Mouse (Mus musculus) embryonic facial prominence, embryonic 15.5 days (tissue): Measurements from ENCODE around the gene Iqsec1. TPM values are rescaled to one million over a fixed set of nuclear protein-coding genes. Genes with fewer than 3 reads are reported as not detected.

Source experiments
- ATAC-seq: fragments of 200-750 bp; cut with Nextera tagmentation; 2 replicates; pipeline ENCODE4 v1.8.0; 2017; ENCODE audit warnings: low read depth, moderate TSS enrichment; ENCODE audit not compliant: insufficient number of reproducible peaks, low FRiP score, low TSS enrichment
- H3K27ac ChIP-seq: fragments of 300-500 bp; sonication (generic); replicated peaks from 2 replicates; pipeline ENCODE4 v1.5.1; 2015; ENCODE audit warnings: mild to moderate bottlenecking, inconsistent platforms
- H3K27me3 ChIP-seq: fragments of 300-500 bp; sonication (generic); 2 replicates; pipeline ENCODE4 v1.6.1; 2015; ENCODE audit warnings: inconsistent platforms
- H3K36me3 ChIP-seq: fragments of 300-500 bp; sonication (generic); 2 replicates; pipeline ENCODE4 v1.6.1; 2015; ENCODE audit warnings: mild to moderate bottlenecking, inconsistent platforms
- H3K4me1 ChIP-seq: fragments of 300-500 bp; sonication (generic); 2 replicates; pipeline ENCODE4 v1.6.1; 2015; ENCODE audit warnings: inconsistent platforms
- H3K4me2 ChIP-seq: fragments of 300-500 bp; sonication (generic); replicated peaks from 2 replicates; pipeline ENCODE4 v1.6.1; 2015; ENCODE audit warnings: mild to moderate bottlenecking, inconsistent platforms
- H3K4me3 ChIP-seq: fragments of 300-500 bp; sonication (generic); replicated peaks from 2 replicates; pipeline ENCODE4 v1.5.1; 2015; ENCODE audit warnings: mild to moderate bottlenecking, inconsistent platforms
- H3K9ac ChIP-seq: fragments of 300-500 bp; sonication (generic); 2 replicates; pipeline ENCODE4 v1.6.1; 2015; ENCODE audit warnings: inconsistent platforms
- H3K9me3 ChIP-seq: fragments of 300-500 bp; sonication (generic); replicated peaks from 2 replicates; pipeline ENCODE4 v1.6.1; 2016; ENCODE audit warnings: inconsistent platforms
- WGBS: fragments of 180-500 bp; shearing (Covaris S2); methylation state at CpG from one replicate; pipeline ENCODE4 v1.1.7; 2015; 5-methylcytosine and 5-hydroxymethylcytosine counted together
- polyA plus RNA-seq: library from polyadenylated mRNA; unstranded; fragments of >200 nt; fragmentation: Nextera tagmentation; extraction: Ambion mirVana; gene quantifications from 2 replicates; pipeline ENCODE4 v1.2.1, GENCODE M21; 2015

The Iqsec1 gene
- polyA plus RNA-seq, 1 experiment from 2014 or later: 11.4 TPM

DNA sequence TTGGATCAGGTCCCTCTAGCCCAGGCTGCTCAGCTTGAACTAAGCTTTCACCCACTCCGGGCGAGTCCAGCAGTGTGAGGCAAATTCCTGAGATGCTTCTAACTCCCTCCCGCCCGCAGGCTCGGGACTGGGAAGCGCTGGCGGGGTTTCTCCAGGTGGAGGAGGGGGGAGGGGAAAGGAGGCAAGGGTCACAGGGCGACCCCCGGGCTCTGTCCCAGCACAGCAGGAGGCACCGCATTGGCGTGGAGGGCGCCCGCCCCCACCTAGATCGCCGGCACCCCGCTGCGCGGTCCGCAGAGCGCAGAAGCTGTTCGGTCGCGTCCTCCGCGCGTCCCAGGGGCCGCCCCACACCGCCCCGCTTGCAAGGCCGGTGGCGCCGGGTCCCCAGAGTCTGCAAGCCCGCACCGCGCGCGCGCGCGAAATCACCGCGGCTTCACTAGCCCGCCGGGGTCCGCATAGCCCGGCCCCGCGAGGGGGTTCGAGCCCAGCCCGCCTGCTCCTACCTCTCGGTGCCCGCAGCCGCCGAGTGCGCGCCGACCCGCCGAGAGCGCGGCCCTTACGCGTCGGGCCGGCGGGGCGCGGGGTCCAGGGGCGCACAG is 252.3 kb downstream of the Iqsec1 start:
- H3K27ac ChIP-seq: 0 out of 2 replicates have a peak overlapping the region, but pooled peaks have one; percentile 17
- H3K27me3 ChIP-seq: no peaks in the 10 kb centered on the region
- WGBS: 1% methylated on average over 68 of the region's 69 CpGs
- peak overlapping the region; percentile 82 for H3K4me3 ChIP-seq
- no peaks in the 10 kb centered on the region for H3K36me3 ChIP-seq
- no peaks in the 10 kb centered on the region for H3K9me3 ChIP-seq
- peak; percentile 63; the same call in 1 of the 2 replicates for ATAC-seq
- peaks cover 19% of the 10 kb centered on the region for H3K4me1 ChIP-seq
- peak overlapping the region; percentile 94 for H3K4me2 ChIP-seq
- H3K9ac ChIP-seq: peak overlapping the region; percentile 59

- Histone ChIP-seq H3K9me3 (no peaks in the 10 kb centered on the region), H3K4me3 (peak overlapping the region; percentile 82), H3K4me1 (peaks cover 19% of the 10 kb centered on the region), H3K36me3 (no peaks in the 10 kb centered on the region), H3K4me2 (peak overlapping the region; percentile 94), H3K27ac (no peak overlapping the region), H3K27me3 (no peaks in the 10 kb centered on the region), H3K9ac (0 out of 2 replicates have a peak overlapping the region, but pooled peaks have one; percentile 59)
- WGBS: 27% methylated on average over 4 of the region's 4 CpGs
- no peak for ATAC-seq
Observed at GRCm38 (mm10) chr6:90735396-90736036, 253.0 kb downstream of the Iqsec1 start.

- Histone ChIP-seq H3K4me3 (no peak overlapping the region), H3K9me3 (no peaks in the 10 kb centered on the region), H3K4me2 (no peak overlapping the region), H3K9ac (no peak overlapping the region), H3K4me1 (peaks cover 19% of the 10 kb centered on the region), H3K27ac (no peak overlapping the region), H3K36me3 (no peaks in the 10 kb centered on the region), H3K27me3 (no peaks in the 10 kb centered on the region)
- no peak for ATAC-seq
Observed at GRCm38 (mm10) chr6:90734806-90735205, 253.7 kb downstream of the Iqsec1 start.

- 24% methylated on average over 4 of the region's 4 CpGs for WGBS
- Histone ChIP-seq H3K27me3 (no peaks in the 10 kb centered on the region), H3K4me1 (peaks cover 25% of the 10 kb centered on the region), H3K27ac (no peak overlapping the region), H3K9ac (no peak overlapping the region), H3K4me2 (no peak overlapping the region), H3K9me3 (no peaks in the 10 kb centered on the region), H3K36me3 (no peaks in the 10 kb centered on the region), H3K4me3 (no peak overlapping the region)
- no peak for ATAC-seq
Observed at GRCm38 (mm10) chr6:90731327-90731726, 257.2 kb downstream of the Iqsec1 start.

DNA sequence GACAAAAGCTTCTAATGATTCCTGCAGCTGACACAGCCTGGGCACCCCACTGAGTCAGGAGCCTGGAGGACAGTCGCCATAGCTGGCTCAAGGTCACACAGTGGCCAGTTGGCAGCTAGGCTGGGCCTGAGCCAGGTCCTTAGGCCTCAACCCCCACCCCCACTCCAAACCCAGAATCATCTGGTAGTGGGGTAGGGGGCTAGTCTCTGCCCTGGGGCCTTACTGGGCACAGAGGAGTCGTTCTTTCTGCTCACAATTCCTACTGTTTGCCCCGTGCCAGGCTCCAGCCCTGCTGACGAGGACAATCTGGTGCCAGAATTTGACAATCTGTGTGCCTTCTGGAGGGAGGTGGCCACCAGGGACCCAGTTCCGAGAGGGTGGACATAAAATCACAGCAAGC is 258.7 kb downstream of the Iqsec1 start:
- Histone ChIP-seq H3K4me3 (no peak overlapping the region), H3K27me3 (no peaks in the 10 kb centered on the region), H3K9ac (no peak overlapping the region), H3K4me2 (no peak overlapping the region), H3K9me3 (no peaks in the 10 kb centered on the region), H3K4me1 (peaks cover 19% of the 10 kb centered on the region), H3K36me3 (no peaks in the 10 kb centered on the region), H3K27ac (no peak overlapping the region)
- no peak for ATAC-seq
- WGBS: 36% methylated on average over 5 of the region's 5 CpGs

- Histone ChIP-seq H3K36me3 (no peaks in the 10 kb centered on the region), H3K9me3 (no peaks in the 10 kb centered on the region), H3K4me2 (no peak overlapping the region), H3K4me1 (peaks cover 19% of the 10 kb centered on the region), H3K27ac (no peak overlapping the region; the same call in 1 of the 2 replicates), H3K27me3 (no peaks in the 10 kb centered on the region), H3K9ac (no peak overlapping the region), H3K4me3 (no peak overlapping the region)
- whole genome bisulfite sequencing: 6% methylated on average over 1 of the region's 1 CpGs
- ATAC-seq: peak; percentile 85
Observed at GRCm38 (mm10) chr6:90728491-90728931, 260.0 kb downstream of the Iqsec1 start.

GRCm38 (mm10) chr6:90727826-90728225 is 260.7 kb downstream of the Iqsec1 start:
- Histone ChIP-seq H3K27ac (no peak overlapping the region; the same call in 1 of the 2 replicates), H3K4me2 (no peak overlapping the region), H3K9me3 (no peaks in the 10 kb centered on the region), H3K36me3 (no peaks in the 10 kb centered on the region), H3K4me1 (peaks cover 19% of the 10 kb centered on the region), H3K4me3 (no peak overlapping the region), H3K27me3 (no peaks in the 10 kb centered on the region), H3K9ac (no peak overlapping the region)
- 55% methylated on average over 3 of the region's 3 CpGs for WGBS
- ATAC-seq: no peak

DNA sequence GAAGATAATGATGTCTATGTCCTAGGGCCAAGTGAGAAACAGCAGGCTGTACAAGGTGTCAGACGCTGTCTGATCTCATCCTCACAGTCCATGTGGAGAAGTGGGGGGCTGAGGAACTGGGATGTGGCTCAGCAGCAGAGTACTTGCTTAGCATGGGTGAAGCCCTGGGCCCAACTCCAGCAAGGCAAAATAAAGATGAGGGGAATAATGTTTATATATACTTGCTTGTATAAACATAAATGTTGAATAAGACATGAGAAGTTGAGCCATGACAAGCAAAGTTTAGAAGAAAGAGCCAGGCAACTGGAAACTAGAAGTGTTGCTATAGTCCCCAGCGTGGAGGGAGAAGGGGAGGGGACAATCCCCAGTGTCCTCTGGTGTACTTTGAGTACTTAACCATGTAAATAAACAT is 261.8 kb downstream of the Iqsec1 start:
- H3K9ac ChIP-seq: no peak overlapping the region
- no peaks in the 10 kb centered on the region for H3K9me3 ChIP-seq
- H3K4me2 ChIP-seq: no peak overlapping the region
- no peaks in the 10 kb centered on the region for H3K36me3 ChIP-seq
- H3K4me1 ChIP-seq: peaks cover 19% of the 10 kb centered on the region
- ATAC-seq: no peak
- no peaks in the 10 kb centered on the region for H3K27me3 ChIP-seq
- WGBS: 61% methylated on average over 2 of the region's 2 CpGs
- no peak overlapping the region for H3K27ac ChIP-seq
- H3K4me3 ChIP-seq: no peak overlapping the region

DNA sequence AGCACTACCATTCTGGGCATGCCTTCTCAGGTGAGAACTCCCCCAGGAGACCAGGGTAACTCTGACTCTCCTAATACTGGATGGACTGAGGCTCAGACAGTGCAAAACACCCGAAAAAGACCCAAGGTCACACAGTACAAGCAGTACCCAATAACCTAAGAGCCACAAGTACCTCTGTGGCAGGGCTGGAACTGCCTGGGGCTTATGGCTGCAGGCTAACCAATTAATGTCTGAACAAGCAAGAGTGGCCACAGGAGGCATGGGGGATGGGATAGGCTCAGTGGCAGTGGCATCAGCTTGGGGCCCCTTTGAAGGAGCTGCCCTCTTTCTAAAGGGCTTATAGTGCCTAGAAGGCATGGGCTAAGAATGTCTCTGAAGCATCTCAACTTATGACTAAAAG is 263.0 kb downstream of the Iqsec1 start:
- Histone ChIP-seq H3K27ac (no peak overlapping the region), H3K9me3 (no peaks in the 10 kb centered on the region), H3K4me1 (peaks cover 13% of the 10 kb centered on the region), H3K36me3 (no peaks in the 10 kb centered on the region), H3K27me3 (no peaks in the 10 kb centered on the region), H3K4me3 (no peak overlapping the region), H3K4me2 (no peak overlapping the region), H3K9ac (no peak overlapping the region)
- ATAC-seq: no peak
- 33% methylated on average over 1 of the region's 1 CpGs for WGBS

GRCm38 (mm10) chr6:90722993-90723392 is 265.5 kb downstream of the Iqsec1 start:
- Histone ChIP-seq H3K4me2 (no peak overlapping the region), H3K4me3 (no peak overlapping the region), H3K9me3 (no peaks in the 10 kb centered on the region), H3K27me3 (no peaks in the 10 kb centered on the region), H3K27ac (no peak overlapping the region), H3K4me1 (peaks cover 15% of the 10 kb centered on the region), H3K36me3 (no peaks in the 10 kb centered on the region), H3K9ac (no peak overlapping the region)
- ATAC-seq: no peak
- WGBS: 78% methylated on average over 3 of the region's 3 CpGs

GRCm38 (mm10) chr6:90720996-90721746 is 267.3 kb downstream of the Iqsec1 start:
- Histone ChIP-seq H3K27ac (no peak overlapping the region), H3K9me3 (no peaks in the 10 kb centered on the region), H3K36me3 (no peaks in the 10 kb centered on the region), H3K4me1 (peaks cover 20% of the 10 kb centered on the region), H3K4me3 (no peak overlapping the region), H3K27me3 (no peaks in the 10 kb centered on the region), H3K9ac (no peak overlapping the region), H3K4me2 (no peak overlapping the region)
- 61% methylated on average over 5 of the region's 5 CpGs for WGBS
- no peak for ATAC-seq
